Mouse (Mus musculus) fat pad, adult 2 months (tissue): Measurements from ENCODE around the gene Fam76b.

Source experiments
- DNase-seq: peaks from one replicate; pipeline ENCODE4 v3.0.0-alpha.2; 2011; ENCODE audit warnings: low read depth, low spot score; ENCODE audit errors: extremely low read depth

Fam76b gene

DNA sequence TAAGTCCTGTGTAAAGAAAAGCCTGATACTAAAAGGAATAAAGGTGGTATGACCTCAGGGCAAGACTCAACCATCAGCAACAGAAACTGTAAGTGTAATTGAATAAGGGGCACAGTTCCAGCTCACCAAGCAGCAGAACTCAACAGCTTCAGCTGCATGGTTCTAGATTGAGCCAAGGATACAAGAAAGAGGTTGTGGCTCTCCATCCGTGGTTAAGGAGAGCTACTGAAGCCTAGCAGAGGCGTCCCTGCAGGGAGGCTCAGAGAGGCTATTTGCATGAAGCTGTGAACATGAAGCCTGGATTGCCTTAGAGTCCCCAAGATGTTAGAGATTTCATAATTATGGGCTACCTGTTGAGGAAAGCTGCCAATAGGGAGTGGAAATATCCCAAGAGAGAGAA lies 40.1 kb downstream of the Fam76b start:
- DNase-seq = no peak

DNA sequence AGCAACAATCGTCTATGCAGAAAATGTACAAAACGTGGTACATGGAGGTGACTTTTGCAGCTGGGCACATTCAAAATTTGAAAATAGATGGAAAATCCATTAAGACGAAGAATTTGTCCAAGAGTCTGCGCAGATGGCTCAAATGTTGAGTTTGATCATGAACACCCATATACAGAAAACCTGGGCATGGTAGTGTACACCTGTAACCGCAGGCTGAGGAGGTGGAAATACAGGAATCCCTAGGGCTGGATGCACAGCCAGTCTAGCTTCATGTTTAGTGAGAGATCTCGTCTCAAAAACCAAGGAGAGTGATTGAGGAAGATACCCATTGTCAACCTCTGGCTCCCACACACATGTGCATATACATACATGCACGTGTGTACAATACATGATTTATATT lies 44.1 kb downstream of the Fam76b start:
- DNase-seq = no peak

GRCm38 (mm10) chr9:13874359-13874758 lies 46.8 kb downstream of the Fam76b start:
- no peak for DNase-seq

DNA sequence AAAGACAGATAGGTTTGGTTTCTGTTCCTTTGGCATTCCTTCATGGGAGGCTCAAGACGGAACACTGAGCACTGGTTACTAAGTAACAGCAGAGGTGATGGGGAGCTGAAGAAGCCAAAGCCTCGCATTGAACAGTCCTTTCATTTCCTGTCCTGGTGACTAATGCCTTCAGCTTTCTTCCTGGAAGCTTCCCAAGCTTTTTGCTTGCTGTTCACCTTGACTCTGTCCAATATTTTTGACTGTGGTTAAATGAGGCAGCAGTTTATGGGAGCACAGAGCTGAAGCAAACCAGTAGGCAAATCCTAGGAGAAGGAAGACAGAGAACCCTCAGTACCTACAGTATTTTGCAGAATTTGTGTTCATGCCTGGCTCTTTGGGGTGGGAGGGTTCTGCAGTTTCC lies 47.8 kb downstream of the Fam76b start:
- no peak for DNase-seq

- DNase-seq = no peak
Observed at GRCm38 (mm10) chr9:13880761-13881160, 53.2 kb downstream of the Fam76b start.

- no peak for DNase-seq
Observed at GRCm38 (mm10) chr9:13882478-13882877, 55.0 kb downstream of the Fam76b start.

- no peak for DNase-seq
Observed at GRCm38 (mm10) chr9:13888981-13889380, 61.5 kb downstream of the Fam76b start.

DNA sequence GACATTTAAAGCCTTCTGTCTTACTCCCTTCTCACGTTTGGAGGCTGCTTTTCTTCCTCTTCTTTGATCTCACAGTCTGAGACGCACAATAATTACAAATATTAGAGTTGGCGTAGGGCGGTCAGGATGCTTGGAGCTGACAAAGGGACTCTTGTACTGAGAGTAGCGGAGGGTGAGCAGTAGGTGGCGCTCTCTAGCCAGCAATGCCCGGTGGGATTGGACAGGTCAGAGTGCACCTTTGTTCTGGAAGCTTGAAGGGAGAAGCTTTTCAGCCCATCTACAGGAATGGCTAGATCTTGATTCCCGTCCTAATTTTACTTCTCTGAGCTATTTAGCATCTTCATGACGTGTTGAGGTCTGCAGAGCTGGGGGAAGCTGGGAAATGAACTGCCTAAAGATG lies 62.1 kb downstream of the Fam76b start:
- DNase-seq = no peak

- no peak for DNase-seq
Observed at GRCm38 (mm10) chr9:13890171-13890570, 62.7 kb downstream of the Fam76b start.

GRCm38 (mm10) chr9:13891888-13892287 lies 64.4 kb downstream of the Fam76b start:
- no peak for DNase-seq

DNA sequence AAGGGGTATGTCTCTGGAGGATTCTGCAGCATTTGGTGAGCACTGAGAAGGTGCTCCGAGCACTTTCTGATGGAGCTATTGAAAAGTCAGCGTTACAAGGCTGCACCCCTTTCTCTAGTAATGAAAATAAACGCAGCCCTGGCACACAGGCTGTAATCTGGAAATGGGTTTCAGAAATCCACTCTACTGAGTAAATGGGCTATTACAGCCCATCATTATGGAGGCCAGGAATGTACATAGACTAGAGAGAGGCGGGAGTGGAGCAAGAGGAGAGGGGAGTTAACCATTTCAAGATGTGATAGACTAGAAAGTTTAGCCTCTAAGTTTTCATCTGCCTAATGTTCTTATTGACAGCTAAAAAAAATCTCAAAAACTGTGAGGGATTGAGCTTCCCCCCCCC lies 65.5 kb downstream of the Fam76b start:
- no peak for DNase-seq

GRCm38 (mm10) chr9:13894491-13894890 lies 67.0 kb downstream of the Fam76b start:
- DNase-seq = no peak

GRCm38 (mm10) chr9:13894936-13895335 lies 67.4 kb downstream of the Fam76b start:
- no peak for DNase-seq

- DNase-seq = no peak
Observed at GRCm38 (mm10) chr9:13896055-13896454, 68.5 kb downstream of the Fam76b start.

- DNase-seq = no peak
Observed at GRCm38 (mm10) chr9:13898510-13899305, 71.2 kb downstream of the Fam76b start.

DNA sequence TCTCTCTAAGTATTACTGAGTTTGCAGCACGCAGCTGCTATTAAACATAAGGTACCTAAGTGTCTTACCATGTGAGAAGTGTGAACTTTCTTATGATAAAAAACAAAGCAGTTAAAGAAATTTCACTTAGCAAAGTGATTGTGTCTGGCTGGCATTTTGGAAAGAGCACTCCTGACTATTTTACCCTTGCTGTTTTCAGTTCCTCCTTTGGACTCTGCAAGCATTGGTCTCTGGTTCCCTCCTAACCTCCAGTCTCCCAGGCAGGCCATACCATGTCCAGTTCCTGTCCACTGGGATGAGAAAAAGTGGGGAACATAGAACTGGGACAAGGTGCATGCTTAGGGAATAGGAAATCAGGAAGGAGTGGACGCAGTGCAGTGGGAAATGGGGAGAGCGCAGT lies 74.5 kb downstream of the Fam76b start:
- no peak for DNase-seq

DNA sequence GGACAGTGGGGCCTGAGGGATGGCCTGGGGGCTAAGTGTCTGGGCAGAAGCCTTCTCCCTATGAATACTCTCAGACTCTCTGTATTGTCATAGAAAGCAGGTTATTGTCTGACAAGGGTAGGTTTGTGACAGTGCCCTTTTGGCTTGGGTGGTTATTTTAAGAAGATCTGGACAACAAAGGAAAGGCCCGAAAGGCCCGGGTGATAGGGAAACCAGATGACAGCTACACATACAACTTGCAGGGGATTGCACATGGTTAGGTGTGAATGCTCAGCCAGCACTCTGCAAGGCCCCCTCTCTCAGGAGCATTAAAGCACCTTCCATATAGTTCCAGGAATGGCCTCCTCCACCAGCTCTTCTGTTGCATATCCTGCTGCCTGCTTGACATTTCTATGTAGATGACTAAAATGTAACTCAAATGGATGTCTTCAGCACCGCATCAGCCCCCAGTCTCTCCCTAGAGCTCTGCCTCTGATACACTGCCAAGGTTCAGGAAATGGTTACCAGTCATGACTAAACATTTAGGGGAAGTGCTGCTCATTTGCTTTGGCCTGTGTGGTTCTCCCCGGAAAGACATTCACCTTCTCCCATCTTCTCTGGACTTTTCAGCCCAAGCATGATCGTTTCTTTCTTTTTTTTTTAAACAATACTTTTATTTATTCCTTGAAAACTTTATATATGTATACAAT lies 76.7 kb downstream of the Fam76b start:
- DNase-seq = no peak
